Mouse (Mus musculus) embryonic facial prominence, embryonic 10.5 days (tissue): Measurements from ENCODE around the gene Ociad1. TPM values are rescaled to one million over a fixed set of nuclear protein-coding genes. Genes with fewer than 3 reads are reported as not detected.

Source experiments
- DNase-seq: peaks from one replicate; pipeline ENCODE4 v3.0.0-alpha.2; 2017; ENCODE audit warnings: low spot score
- H3K27ac ChIP-seq: fragments of 300-500 bp; sonication (generic); replicated peaks from 2 replicates; pipeline ENCODE4 v1.5.1; 2016; ENCODE audit warnings: mild to moderate bottlenecking
- H3K27me3 ChIP-seq: fragments of 300-500 bp; sonication (generic); replicated peaks from 2 replicates; pipeline ENCODE4 v1.6.1; 2016; ENCODE audit warnings: low read depth, mild to moderate bottlenecking; ENCODE audit not compliant: poor library complexity, severe bottlenecking
- H3K36me3 ChIP-seq: fragments of 300-500 bp; sonication (generic); replicated peaks from 2 replicates; pipeline ENCODE4 v1.6.1; 2016; ENCODE audit warnings: mild to moderate bottlenecking, moderate library complexity
- H3K4me1 ChIP-seq: fragments of 300-500 bp; sonication (generic); 2 replicates; pipeline ENCODE4 v1.6.1; 2016
- H3K4me3 ChIP-seq: fragments of 300-500 bp; sonication (generic); 2 replicates; pipeline ENCODE4 v1.5.1; 2016; ENCODE audit warnings: mild to moderate bottlenecking, moderate library complexity
- H3K9me3 ChIP-seq: fragments of 300-500 bp; sonication (generic); 2 replicates; pipeline ENCODE4 v1.6.1; 2016; ENCODE audit warnings: mild to moderate bottlenecking
- WGBS: fragments of 180-500 bp; shearing (Covaris S2); methylation state at CpG from one replicate; pipeline ENCODE4 v1.1.7; 2016; 5-methylcytosine and 5-hydroxymethylcytosine counted together
- polyA plus RNA-seq: library from polyadenylated mRNA; unstranded; fragments of >200 nt; fragmentation: Nextera tagmentation; extraction: Ambion mirVana; gene quantifications from 2 replicates; pipeline ENCODE4 v1.2.1, GENCODE M21; 2016

Gene Ociad1
- polyA plus RNA-seq, 1 experiment from 2014 or later, result 137 TPM

- H3K4me1 ChIP-seq, result no peaks in the 10 kb centered on the region
- H3K9me3 ChIP-seq, result no peaks in the 10 kb centered on the region
- H3K27me3 ChIP-seq, result no peaks in the 10 kb centered on the region
- peaks cover 4% of the 10 kb centered on the region; the same call in 1 of the 2 replicates for H3K36me3 ChIP-seq
- H3K27ac ChIP-seq, result no peak overlapping the region
- DNase-seq, result no peak
- H3K4me3 ChIP-seq, result no peak overlapping the region
- WGBS, result 83% methylated on average over 5 of the region's 5 CpGs
Measured at GRCm38 (mm10) chr5:73323602-73324001, 31.0 kb downstream of the Ociad1 start.

DNA sequence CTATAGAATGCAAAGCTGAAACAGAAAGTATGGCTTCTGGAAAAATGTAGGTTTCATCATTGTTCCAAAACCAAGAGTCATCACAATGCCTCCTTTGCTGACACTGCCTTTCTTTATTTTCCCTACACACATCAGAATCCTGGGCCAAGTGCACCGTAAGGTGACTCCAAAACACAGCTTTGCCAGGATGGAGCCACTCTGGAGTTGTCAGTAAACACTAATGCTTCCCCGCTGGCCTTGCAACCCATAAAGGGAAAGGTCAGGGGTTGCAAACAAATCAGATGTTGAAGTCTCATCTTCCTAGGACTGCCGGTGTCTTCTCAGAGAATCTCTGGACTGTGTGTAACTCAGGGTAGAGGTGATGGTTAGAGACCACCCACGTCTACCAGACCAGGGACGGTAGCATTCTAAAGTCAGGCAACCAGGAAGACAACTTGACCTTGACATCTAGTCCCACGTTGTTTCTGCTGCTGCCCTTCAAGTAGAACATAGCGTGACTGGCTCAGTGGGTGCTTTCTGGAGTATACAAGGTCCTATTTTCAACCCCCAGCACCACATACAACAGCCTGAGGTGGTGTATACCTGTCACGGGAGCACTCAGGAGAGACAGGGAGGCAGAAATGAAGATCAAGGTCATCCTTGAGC, 32.1 kb downstream of the Ociad1 start:
- H3K4me1 ChIP-seq, result no peaks in the 10 kb centered on the region
- H3K4me3 ChIP-seq, result no peak overlapping the region
- DNase-seq, result no peak
- H3K27ac ChIP-seq, result no peak overlapping the region
- no peaks in the 10 kb centered on the region for H3K9me3 ChIP-seq
- no peaks in the 10 kb centered on the region for H3K36me3 ChIP-seq
- 84% methylated on average over 8 of the region's 8 CpGs for WGBS
- H3K27me3 ChIP-seq, result no peaks in the 10 kb centered on the region

GRCm38 (mm10) chr5:73331002-73331401, 38.4 kb downstream of the Ociad1 start:
- no peak for DNase-seq
- 66% methylated on average over 4 of the region's 4 CpGs for WGBS
- Histone ChIP-seq H3K27ac (no peak overlapping the region), H3K4me3 (no peak overlapping the region), H3K9me3 (no peaks in the 10 kb centered on the region), H3K27me3 (no peaks in the 10 kb centered on the region), H3K36me3 (no peaks in the 10 kb centered on the region), H3K4me1 (no peaks in the 10 kb centered on the region)

DNA sequence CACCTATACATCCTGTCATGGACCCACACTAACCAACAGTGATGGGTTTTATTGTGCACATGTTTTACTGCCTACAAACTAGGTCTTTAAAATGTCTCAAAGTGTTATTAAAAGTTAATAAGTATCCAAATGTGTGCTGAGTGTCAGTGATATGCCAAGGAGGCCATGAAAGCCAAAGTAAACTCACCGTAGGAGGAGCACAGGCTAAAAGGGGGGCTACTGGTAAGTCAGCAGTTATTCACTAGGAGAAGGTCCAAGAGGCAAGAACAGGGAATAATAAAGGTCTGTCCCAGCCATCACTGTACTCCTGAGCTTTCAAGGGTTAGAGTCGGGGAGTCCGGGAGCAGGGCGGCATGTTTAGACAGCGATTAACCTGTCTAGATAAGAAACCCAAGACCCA, 43.9 kb downstream of the Ociad1 start:
- peaks cover 12% of the 10 kb centered on the region for H3K4me1 ChIP-seq
- no peak for DNase-seq
- H3K36me3 ChIP-seq, result no peaks in the 10 kb centered on the region
- no peak overlapping the region for H3K4me3 ChIP-seq
- H3K9me3 ChIP-seq, result no peaks in the 10 kb centered on the region
- H3K27me3 ChIP-seq, result peaks cover 12% of the 10 kb centered on the region
- WGBS, result 81% methylated on average over 5 of the region's 5 CpGs
- no peak overlapping the region for H3K27ac ChIP-seq

- peaks cover 12% of the 10 kb centered on the region for H3K4me1 ChIP-seq
- 3% methylated on average over 41 of the region's 41 CpGs for WGBS
- no peaks in the 10 kb centered on the region for H3K36me3 ChIP-seq
- peak; percentile 57 for DNase-seq
- H3K27me3 ChIP-seq, result peaks cover 12% of the 10 kb centered on the region
- no peaks in the 10 kb centered on the region for H3K9me3 ChIP-seq
- H3K4me3 ChIP-seq, result peak overlapping the region; percentile 74
- H3K27ac ChIP-seq, result peak overlapping the region; percentile 81
Measured at GRCm38 (mm10) chr5:73337961-73338831, 45.6 kb downstream of the Ociad1 start.

DNA sequence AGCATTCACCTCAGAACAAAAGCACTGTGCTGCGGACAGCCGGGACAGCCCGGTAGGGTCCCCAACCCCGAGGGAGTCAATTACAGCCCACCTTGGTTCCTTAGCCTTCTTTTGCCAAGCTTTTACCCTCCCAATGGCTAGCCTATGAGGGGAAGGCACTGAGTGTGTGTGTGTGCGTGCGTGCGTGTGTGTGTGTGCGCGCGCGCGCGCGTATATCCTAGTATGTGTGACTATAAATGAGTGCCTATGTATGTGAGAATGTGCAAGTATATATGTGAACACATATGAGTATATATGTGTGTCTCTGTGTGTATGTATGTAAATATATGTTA, 46.2 kb downstream of the Ociad1 start:
- Histone ChIP-seq H3K36me3 (no peaks in the 10 kb centered on the region), H3K4me3 (peak overlapping the region; percentile 74), H3K27ac (peak overlapping the region; percentile 81), H3K9me3 (no peaks in the 10 kb centered on the region), H3K27me3 (peaks cover 12% of the 10 kb centered on the region), H3K4me1 (peaks cover 12% of the 10 kb centered on the region)
- DNase-seq, result peak; percentile 50
- 48% methylated on average over 14 of the region's 14 CpGs for WGBS

DNA sequence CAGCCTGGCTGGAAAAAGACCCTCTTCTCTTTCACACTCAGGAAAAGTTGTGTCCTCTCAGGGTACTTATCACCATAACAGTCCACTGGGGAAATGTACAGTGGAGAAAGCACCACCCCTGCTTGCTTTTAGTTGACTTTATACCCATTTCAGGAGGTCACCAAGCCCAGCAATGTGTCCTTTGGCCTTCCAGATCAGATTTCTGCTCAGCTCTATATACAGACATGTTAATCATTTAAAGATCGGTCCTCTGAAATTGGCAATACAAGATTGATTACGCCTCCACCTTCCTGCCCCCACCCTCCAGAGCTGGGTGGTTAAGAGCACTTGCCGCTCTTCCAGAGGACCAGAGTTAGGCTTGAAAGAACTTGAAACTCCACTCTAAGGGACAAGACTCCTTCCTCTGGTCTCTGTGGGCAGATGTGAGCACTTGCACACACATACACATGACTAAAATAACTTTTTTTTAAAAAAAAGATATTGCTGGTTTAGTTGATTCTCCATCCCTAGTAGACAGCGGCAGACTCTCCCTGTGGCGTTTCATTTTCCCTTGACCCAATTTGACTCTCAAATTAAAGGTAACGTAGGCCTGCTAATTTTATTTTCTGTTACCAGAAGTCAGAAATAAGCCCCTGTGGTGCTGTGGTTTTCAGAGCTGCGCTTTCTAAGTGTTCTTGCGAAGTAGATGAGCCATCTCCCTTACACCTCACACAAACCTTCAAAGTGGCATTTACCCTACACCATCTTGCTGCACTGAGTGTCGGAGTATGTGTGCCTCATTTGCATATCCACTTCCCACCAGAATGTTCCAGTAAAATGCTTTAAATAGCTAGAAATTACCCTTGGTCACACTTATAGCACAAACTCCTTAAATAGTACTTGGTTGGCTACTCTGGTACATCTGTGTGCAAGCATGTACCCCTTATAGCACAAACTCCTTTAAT, 47.5 kb downstream of the Ociad1 start:
- Histone ChIP-seq H3K36me3 (no peaks in the 10 kb centered on the region), H3K27ac (no peak overlapping the region), H3K4me3 (no peak overlapping the region), H3K27me3 (peaks cover 12% of the 10 kb centered on the region), H3K4me1 (peaks cover 12% of the 10 kb centered on the region), H3K9me3 (no peaks in the 10 kb centered on the region)
- DNase-seq, result no peak
- 91% methylated on average over 9 of the region's 9 CpGs for WGBS

- no peaks in the 10 kb centered on the region for H3K9me3 ChIP-seq
- H3K27me3 ChIP-seq, result peaks cover 12% of the 10 kb centered on the region
- no peak within 1 kb of the TSS for H3K27ac ChIP-seq
- H3K36me3 ChIP-seq, result no peaks in the 10 kb centered on the region
- no peak for DNase-seq
- no peak within 1 kb of the TSS for H3K4me3 ChIP-seq
- peaks cover 12% of the 10 kb centered on the region for H3K4me1 ChIP-seq
- WGBS, result 87% methylated on average over 8 of the region's 8 CpGs
Measured at GRCm38 (mm10) chr5:73340723-73341235, 48.2 kb downstream of the Ociad1 start, which contains the start of gene Ociad2. Gene Ociad2 (minus strand): TSS chr5:73341028.

DNA sequence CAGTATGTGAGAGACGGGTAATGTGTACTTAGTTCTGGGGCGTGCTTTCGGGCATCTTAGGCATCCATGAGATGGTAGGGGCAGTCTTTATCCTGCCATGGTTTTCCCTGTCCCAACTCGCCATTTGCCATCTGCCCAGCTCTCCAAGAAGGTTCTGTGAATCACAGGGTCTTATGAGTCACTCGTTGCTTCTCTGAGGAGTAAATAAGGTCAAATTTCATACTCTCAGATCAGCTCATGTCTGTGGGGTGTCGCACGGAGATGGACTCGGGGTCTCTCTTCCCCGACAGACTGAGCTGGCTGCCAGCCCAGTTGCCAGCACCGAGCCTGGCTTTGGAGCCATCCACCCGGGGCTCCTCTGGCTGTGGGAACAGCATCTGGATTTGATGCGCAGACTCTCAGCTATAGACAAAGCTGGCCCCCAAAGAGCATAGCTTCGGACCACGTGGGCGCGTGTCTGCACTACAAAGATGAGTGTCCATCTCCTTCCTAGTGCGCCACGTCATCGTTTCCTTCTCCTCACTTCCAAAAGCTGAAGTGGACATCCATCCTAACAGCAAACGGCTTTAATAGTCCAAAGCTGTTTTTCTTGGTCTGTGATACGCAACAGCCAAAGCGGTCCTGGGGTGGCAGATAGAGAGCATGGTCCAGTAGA, 50.2 kb downstream of the Ociad1 start:
- no peaks in the 10 kb centered on the region; the same call in 1 of the 2 replicates for H3K27me3 ChIP-seq
- 90% methylated on average over 22 of the region's 22 CpGs for WGBS
- no peaks in the 10 kb centered on the region for H3K36me3 ChIP-seq
- DNase-seq, result no peak
- H3K9me3 ChIP-seq, result no peaks in the 10 kb centered on the region
- H3K4me3 ChIP-seq, result no peak overlapping the region
- no peak overlapping the region for H3K27ac ChIP-seq
- peaks cover 10% of the 10 kb centered on the region for H3K4me1 ChIP-seq

GRCm38 (mm10) chr5:73344310-73344709, 51.7 kb downstream of the Ociad1 start:
- Histone ChIP-seq H3K27ac (no peak overlapping the region), H3K9me3 (no peaks in the 10 kb centered on the region), H3K4me1 (no peaks in the 10 kb centered on the region), H3K36me3 (no peaks in the 10 kb centered on the region), H3K27me3 (no peaks in the 10 kb centered on the region), H3K4me3 (no peak overlapping the region)
- WGBS, result 86% methylated on average over 10 of the region's 10 CpGs
- no peak for DNase-seq

DNA sequence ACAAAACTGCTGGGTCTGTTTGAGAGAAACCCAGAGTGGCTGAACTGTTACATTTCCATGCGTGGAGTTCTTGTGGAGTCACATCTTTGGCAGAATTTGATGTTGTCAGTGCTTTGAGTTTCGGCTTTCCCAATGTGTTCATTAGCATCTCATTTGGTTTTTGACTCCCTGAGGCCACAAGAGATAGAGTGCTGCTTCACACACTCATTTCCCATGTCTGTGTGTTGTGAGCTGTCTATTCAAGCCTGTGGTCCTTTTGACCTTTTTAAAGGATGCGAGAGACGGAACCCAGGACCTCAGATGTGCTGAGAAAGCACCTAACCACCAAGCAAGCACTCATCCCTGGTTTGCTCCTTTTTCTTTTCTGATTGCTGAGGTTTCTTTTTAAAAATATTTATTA, 52.7 kb downstream of the Ociad1 start:
- Histone ChIP-seq H3K27ac (no peak overlapping the region), H3K27me3 (no peaks in the 10 kb centered on the region), H3K36me3 (no peaks in the 10 kb centered on the region), H3K9me3 (no peaks in the 10 kb centered on the region), H3K4me1 (no peaks in the 10 kb centered on the region), H3K4me3 (no peak overlapping the region)
- no peak for DNase-seq
- 92% methylated on average over 4 of the region's 4 CpGs for WGBS

GRCm38 (mm10) chr5:73349514-73349913, 56.9 kb downstream of the Ociad1 start:
- 49% methylated on average over 5 of the region's 5 CpGs for WGBS
- Histone ChIP-seq H3K4me1 (0 out of 2 replicates have a peak, but pooled peaks cover 2% of the 10 kb centered on the region), H3K9me3 (no peaks in the 10 kb centered on the region), H3K4me3 (no peak overlapping the region), H3K27ac (no peak overlapping the region), H3K27me3 (no peaks in the 10 kb centered on the region), H3K36me3 (no peaks in the 10 kb centered on the region)
- no peak for DNase-seq
